Mouse (Mus musculus): Measurements from ENCODE around the gene Pjvk. TPM values are rescaled to one million over a fixed set of nuclear protein-coding genes. Genes with fewer than 3 reads are reported as not detected.

Gene Pjvk
- polyA plus RNA-seq (2021; fragmentation: Nextera tagmentation): 0.11 TPM in 1 of 2 replicates, not detected in the other
- long read RNA-seq, experiment 1: 0 reads
- long read RNA-seq, experiment 2: 0 reads

GRCm38 (mm10) chr2:76647883-76648570, at the start of gene Pjvk, which contains the start of gene Prkra:
Gene Pjvk (plus strand): TSS chr2:76648476.
Gene Prkra (minus strand): TSS chr2:76648015.

GRCm38 (mm10) chr2:76672966-76673392, 24.7 kb downstream of the Pjvk start, which contains the start of gene Fkbp7:
Gene Fkbp7 (minus strand): TSS chr2:76673116.

GRCm38 (mm10) chr2:76674725-76675427, 26.6 kb downstream of the Pjvk start, which contains the start of gene Plekha3:
Gene Plekha3 (plus strand): TSS chr2:76675281.

Other genes with a start within 250 kb of the Pjvk start
- gene Osbpl6, start 242.0 kb upstream of the Pjvk start, polyA plus RNA-seq (2021; fragmentation: Nextera tagmentation): 21.0 and 27.6 TPM in 2 replicates
- 21.3 and 21.5 TPM in 2 replicates for gene Prkra, start 461 bp upstream of the Pjvk start, polyA plus RNA-seq (2021; fragmentation: Nextera tagmentation)
- 8.2 and 8.6 TPM in 2 replicates for gene Fkbp7, start 24.6 kb downstream of the Pjvk start, polyA plus RNA-seq (2021; fragmentation: Nextera tagmentation)
- gene Plekha3, start 26.8 kb downstream of the Pjvk start, polyA plus RNA-seq (2021; fragmentation: Nextera tagmentation): 5.6 and 5.7 TPM in 2 replicates